Mouse (Mus musculus) ES-Bruce4 (cell line): ENCODE data around the gene Serbp1. TPM values are rescaled to one million over a fixed set of nuclear protein-coding genes. Genes with fewer than 3 reads are reported as not detected.
A peak's percentile ranks its signal among the peaks of the same experiment; 100 is the strongest.
"Not testable (repeated sequence)": the region's sequence is repeated elsewhere in the genome, so short reads cannot be mapped to it uniquely, and the experiment has no call there.

ENCODE experiments used
- H3K27ac ChIP-seq: 2 replicates; pipeline ENCODE4 v1.5.1; 2012; ENCODE audit warnings: low read length, inconsistent platforms; ENCODE audit not compliant: insufficient read depth
- H3K27me3 ChIP-seq: 2 replicates; pipeline ENCODE4 v1.6.1; 2012; ENCODE audit warnings: mild to moderate bottlenecking, low read length, inconsistent platforms; ENCODE audit not compliant: control insufficient read depth, poor library complexity, insufficient read depth, severe bottlenecking
- H3K36me3 ChIP-seq: 2 replicates; pipeline ENCODE4 v1.6.1; 2012; ENCODE audit warnings: inconsistent platforms, mild to moderate bottlenecking, low read length, moderate library complexity; ENCODE audit not compliant: control insufficient read depth, poor library complexity, insufficient read depth, severe bottlenecking
- H3K4me1 ChIP-seq: one replicate; pipeline ENCODE4 v1.8.1; 2011; ENCODE audit warnings: low read length; ENCODE audit not compliant: control insufficient read depth, insufficient read depth
- H3K4me3 ChIP-seq: 2 replicates; pipeline ENCODE4 v1.5.1; 2011; ENCODE audit warnings: low read depth, mild to moderate bottlenecking, low read length
- H3K9ac ChIP-seq: 2 replicates; pipeline ENCODE4 v1.6.1; 2012; ENCODE audit warnings: low read depth, mild to moderate bottlenecking, inconsistent platforms; ENCODE audit not compliant: poor library complexity, severe bottlenecking
- H3K9me3 ChIP-seq: replicated peaks from 2 replicates; pipeline ENCODE4 v1.6.1; 2012; ENCODE audit warnings: mild to moderate bottlenecking, low read length, inconsistent platforms; ENCODE audit not compliant: control insufficient read depth, poor library complexity, insufficient read depth, severe bottlenecking
- CTCF ChIP-seq: IDR thresholded peaks from one replicate; pipeline ENCODE4 v1.8.1; 2011; ENCODE audit warnings: low read depth, low read length
- EP300 ChIP-seq: IDR thresholded peaks from 2 replicates; pipeline ENCODE4 v1.6.1; 2011; ENCODE audit warnings: low read depth, low read length; ENCODE audit not compliant: insufficient read depth
- POLR2A ChIP-seq: IDR thresholded peaks from one replicate; pipeline ENCODE4 v1.8.1; 2011; ENCODE audit warnings: low read length; ENCODE audit not compliant: insufficient read depth
- polyA plus RNA-seq: library from polyadenylated mRNA; stranded (reverse); fragments of >200 nt; gene quantifications from 2 replicates; pipeline ENCODE4 v1.2.4, GENCODE M21; 2011; ENCODE audit warnings: low read depth; ENCODE audit not compliant: missing spikeins, insufficient read depth, insufficient read length

Gene Serbp1
- polyA plus RNA-seq, 1 experiment: 1,955 TPM

DNA sequence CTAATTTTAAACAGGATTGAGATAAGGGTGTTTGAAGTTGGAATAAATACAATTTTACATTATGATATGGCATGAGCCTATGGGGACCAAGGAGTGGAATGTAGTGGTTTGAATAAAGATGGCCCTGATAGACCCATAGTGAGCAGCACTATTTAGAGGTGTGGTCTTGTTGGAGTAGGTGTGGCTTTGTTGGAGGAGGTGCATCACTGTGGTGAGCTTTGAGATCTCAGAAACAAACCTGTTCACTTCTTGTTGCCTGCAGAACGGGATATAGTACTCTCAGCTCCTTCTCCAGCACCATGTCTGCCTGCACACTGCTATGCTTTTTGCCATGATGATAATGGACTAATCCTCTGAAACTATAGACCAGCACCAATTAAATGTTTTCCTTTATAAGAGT is 20.1 kb upstream of the Serbp1 start:
- Histone ChIP-seq H3K9me3 (no peaks in the 10 kb centered on the region), H3K27ac (no peak overlapping the region), H3K9ac (no peak overlapping the region), H3K4me3 (no peak overlapping the region), H3K36me3 (no peaks in the 10 kb centered on the region), H3K27me3 (no peaks in the 10 kb centered on the region), H3K4me1 (peaks cover 1% of the 10 kb centered on the region)
- TF ChIP-seq EP300 (no peak), CTCF (no peak)

DNA sequence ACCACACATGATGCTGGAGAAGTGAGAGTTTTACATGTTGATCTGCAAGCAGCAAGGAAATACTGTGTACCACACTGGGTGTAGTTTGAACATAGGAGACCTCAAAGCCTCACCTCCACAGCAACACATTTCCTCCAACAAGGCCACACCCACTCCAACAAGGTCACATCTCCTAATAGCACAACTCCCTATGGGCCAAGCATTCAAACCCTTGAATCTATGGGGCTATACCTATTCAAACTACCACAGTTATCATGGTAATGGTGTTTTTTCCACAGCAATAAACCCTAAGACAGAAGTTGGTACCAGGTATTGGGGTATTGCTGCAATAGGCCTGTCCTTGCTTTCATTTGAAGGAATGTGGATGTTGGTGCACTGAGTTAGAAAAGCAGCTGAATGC is 19.4 kb upstream of the Serbp1 start:
- Histone ChIP-seq H3K9me3 (no peaks in the 10 kb centered on the region), H3K27ac (peak overlapping the region; percentile 21; the same call in 1 of the 2 replicates), H3K4me1 (peaks cover 1% of the 10 kb centered on the region), H3K9ac (no peak overlapping the region), H3K27me3 (no peaks in the 10 kb centered on the region), H3K4me3 (no peak overlapping the region), H3K36me3 (no peaks in the 10 kb centered on the region)
- no peak for TF ChIP-seq POLR2A
- no peak for TF ChIP-seq EP300
- no peak for TF ChIP-seq CTCF

DNA sequence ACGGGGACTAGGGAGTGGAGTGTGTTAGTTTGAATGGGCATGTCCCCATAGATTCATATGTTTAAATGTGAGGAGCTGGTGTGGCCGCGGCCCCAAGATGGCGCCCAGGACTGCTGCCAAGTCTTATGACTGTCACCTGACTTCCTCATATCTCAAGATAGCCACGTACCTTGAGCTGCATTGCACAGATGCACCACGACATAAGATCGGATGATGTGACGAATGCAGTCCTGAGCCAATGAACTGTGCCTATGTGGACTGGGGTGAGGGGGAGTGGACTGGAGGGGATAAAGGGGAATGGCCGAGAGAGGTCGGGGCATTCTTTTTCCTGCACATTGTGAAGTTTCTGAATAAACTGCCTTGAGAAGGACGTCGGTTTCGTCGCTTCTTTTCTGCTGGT is 18.0 kb upstream of the Serbp1 start:
- H3K9me3 ChIP-seq, H3K36me3 ChIP-seq, H3K4me1 ChIP-seq, H3K27me3 ChIP-seq: not testable (repeated sequence)
- TF ChIP-seq CTCF: peak; percentile 11
- H3K4me3 ChIP-seq: peak overlapping the region; percentile 47
- peak overlapping the region; percentile 45; the same call in 1 of the 2 replicates for H3K9ac ChIP-seq
- peak overlapping the region; percentile 73 for H3K27ac ChIP-seq

DNA sequence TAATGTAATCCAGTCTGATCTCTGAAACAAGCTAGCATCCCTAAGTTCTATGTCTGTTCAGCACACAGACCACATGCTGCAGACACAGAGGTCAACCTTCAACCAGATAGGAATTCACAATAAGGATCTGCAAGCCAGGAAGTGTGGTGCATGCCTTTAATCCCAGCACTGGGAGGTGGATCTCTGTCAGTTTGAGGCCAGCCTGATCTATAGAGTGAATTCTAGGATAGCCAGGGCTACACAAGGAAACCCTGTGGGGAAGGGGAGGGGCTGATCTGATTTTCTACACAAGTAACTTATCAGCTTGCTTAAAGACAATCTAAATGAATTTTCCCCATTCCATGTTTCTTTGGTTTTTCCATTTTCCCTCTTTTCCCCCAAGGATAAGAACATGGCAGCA is 17.2 kb upstream of the Serbp1 start:
- Histone ChIP-seq H3K4me1 (peaks cover 1% of the 10 kb centered on the region), H3K36me3 (no peaks in the 10 kb centered on the region), H3K9me3 (no peaks in the 10 kb centered on the region), H3K27me3 (no peaks in the 10 kb centered on the region), H3K9ac (peak overlapping the region; percentile 45; the same call in 1 of the 2 replicates), H3K4me3 (peak overlapping the region; percentile 40), H3K27ac (no peak overlapping the region)
- TF ChIP-seq EP300 (no peak), CTCF (no peak), POLR2A (no peak)

DNA sequence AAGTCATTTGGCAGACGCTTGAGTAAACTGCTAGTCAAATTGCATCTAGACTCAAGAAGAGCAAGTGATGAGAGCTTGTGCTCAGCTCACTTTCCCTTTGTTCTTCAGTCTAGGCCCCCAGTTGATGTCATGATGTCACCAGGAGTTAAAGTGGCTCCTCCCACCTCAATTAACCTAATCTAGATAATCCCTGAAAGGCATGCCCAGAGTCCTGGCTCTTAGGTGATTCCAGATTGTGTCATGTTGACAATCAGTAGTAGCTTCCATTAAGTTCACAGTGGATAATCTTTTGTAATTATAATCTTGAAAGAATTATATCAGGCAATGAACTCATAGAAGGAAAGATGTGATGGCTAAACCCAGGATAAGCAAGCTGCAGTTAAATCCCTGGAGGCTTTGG is 14.9 kb upstream of the Serbp1 start:
- Histone ChIP-seq H3K27ac (no peak overlapping the region), H3K36me3 (no peaks in the 10 kb centered on the region), H3K9ac (no peak overlapping the region), H3K4me1 (peaks cover 5% of the 10 kb centered on the region), H3K27me3 (no peaks in the 10 kb centered on the region), H3K4me3 (no peak overlapping the region), H3K9me3 (no peaks in the 10 kb centered on the region)
- TF ChIP-seq POLR2A (no peak), CTCF (no peak), EP300 (no peak)

DNA sequence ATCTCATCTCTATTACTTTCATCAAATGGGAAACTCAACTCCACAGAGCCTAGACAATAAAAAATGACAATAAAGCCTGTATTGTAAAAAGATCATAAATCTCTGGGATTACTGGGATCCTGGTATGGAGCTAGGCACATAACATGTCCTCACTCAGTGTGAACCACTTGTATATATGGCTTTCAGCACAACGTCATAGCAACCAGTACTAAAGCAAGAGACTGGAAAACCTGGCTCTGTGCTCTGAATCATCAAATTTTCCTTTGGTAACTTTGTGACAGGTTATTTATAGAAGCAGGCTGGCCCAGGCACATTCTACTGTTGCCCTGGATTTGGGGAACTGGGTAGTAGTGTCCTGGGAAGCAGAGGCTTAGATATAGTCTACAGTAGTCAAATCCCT is 14.5 kb upstream of the Serbp1 start:
- H3K27me3 ChIP-seq: no peaks in the 10 kb centered on the region
- no peaks in the 10 kb centered on the region for H3K36me3 ChIP-seq
- no peak overlapping the region for H3K27ac ChIP-seq
- H3K9me3 ChIP-seq: no peaks in the 10 kb centered on the region
- TF ChIP-seq CTCF (no peak), EP300 (no peak), POLR2A (no peak)
- H3K9ac ChIP-seq: no peak overlapping the region
- H3K4me1 ChIP-seq: peaks cover 5% of the 10 kb centered on the region
- no peak overlapping the region for H3K4me3 ChIP-seq
